Mouse (Mus musculus): ENCODE results near the gene Mdm1. TPM values are rescaled to one million over a fixed set of nuclear protein-coding genes. Genes with fewer than 3 reads are reported as not detected.
"Not testable (repeated sequence)": the region's sequence is repeated elsewhere in the genome, so short reads cannot be mapped to it uniquely, and the experiment has no call there.

Gene Mdm1
- total and polyA plus RNA-seq, 2 experiments, result 0.35 to 1.1 TPM

DNA sequence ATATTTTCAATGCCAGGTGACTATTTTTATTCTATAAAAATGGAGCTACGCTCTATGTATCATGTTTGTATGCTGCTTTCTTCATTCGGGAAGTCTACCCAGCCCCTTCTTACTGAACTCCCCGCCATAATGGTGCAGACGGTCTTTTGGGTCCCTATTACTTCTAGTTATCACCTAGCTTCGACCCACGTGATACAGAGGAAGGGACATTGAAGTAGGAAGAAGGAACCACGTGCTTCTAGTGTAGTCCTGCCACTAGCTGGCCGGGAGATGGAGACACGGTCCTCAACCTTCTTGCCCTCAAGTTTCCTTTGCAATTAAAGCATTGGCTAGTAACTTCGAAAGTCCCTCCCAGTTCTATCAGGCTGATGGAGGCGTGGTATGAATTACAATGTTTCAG is 37.7 kb downstream of the Mdm1 start:
- Histone ChIP-seq H3K36me3 (ENCODE audit: control insufficient read depth, insufficient read depth, low read length) (no peaks in the 10 kb centered on the region), H3K27ac (replicated peaks; ENCODE audit: insufficient read depth, low read depth, low read length) (no peak overlapping the region), H3K4me3 (ENCODE audit: insufficient read depth, low read depth, low read length) (no peak overlapping the region), H3K79me2 (ENCODE audit: control insufficient read depth, insufficient read depth, low read length) (no peaks in the 10 kb centered on the region), H3K27me3 (ENCODE audit: control insufficient read depth, insufficient read depth, low read length) (no peaks in the 10 kb centered on the region), H3K9ac (ENCODE audit: low read depth, low read length) (no peak overlapping the region), H3K4me1 (ENCODE audit: control insufficient read depth, insufficient read depth, low read length) (no peaks in the 10 kb centered on the region)
- WGBS, result 84% methylated on average over 11 of the region's 11 CpGs
- TF ChIP-seq CTCF (IDR thresholded peaks at IDR 0.05; ENCODE audit: low read depth, low read length), result no peak
- TF ChIP-seq POLR2A (IDR thresholded peaks at IDR 0.05; ENCODE audit: extremely low read depth, insufficient read depth, low read length), result no peak
- DNase-seq (ENCODE audit: extremely low read depth, low read depth, low spot score), result no peak

DNA sequence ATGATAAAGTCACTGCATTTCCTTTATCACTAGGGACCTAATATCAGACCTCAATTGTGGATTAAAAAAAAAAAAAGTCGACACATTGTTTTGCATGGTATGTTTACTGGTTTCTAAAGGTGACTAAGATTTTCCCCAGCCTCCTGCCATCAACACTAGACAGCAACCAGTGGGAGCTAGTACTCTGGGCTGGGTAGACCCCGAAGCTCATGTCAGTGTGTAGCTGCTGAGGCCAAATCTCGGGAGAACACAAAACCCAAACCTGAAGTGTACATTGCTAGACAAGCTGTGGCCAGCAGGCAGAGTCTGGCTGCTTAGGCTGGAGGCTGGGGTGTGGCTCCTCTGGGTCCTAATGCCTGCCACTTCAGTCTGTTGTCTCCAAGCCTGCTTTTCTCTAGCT is 53.5 kb downstream of the Mdm1 start:
- WGBS, result 26% methylated on average over 3 of the region's 3 CpGs

DNA sequence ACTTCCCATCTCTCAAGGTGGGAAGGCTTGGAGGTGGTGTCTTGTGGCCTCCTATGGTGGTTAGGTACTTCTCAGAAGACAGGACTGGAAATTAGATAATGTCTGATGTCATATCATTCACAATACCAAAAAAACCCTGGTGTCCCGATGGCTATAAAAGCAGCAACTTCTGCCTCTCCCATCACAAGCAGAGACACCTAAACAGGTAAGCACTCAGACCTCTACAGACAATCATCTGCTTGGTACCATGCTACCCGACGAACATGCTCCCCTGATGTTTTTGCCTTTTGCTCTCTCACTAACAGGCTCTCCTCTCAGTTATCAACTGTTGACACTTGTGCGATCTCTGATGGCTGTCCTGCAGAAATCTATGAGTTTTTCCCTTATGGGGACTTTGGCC is 63.0 kb downstream of the Mdm1 start, which contains the start of gene Il22:
Gene Il22, plus strand, starts transcription at position 301 of the 400 bp plus-strand sequence.
- Histone ChIP-seq H3K27me3 (ENCODE audit: control insufficient read depth, insufficient read depth, low read length) (no peaks in the 10 kb centered on the region), H3K4me1 (ENCODE audit: control insufficient read depth, insufficient read depth, low read length) (no peaks in the 10 kb centered on the region), H3K36me3 (ENCODE audit: control insufficient read depth, insufficient read depth, low read length) (no peaks in the 10 kb centered on the region), H3K4me3 (ENCODE audit: insufficient read depth, low read depth, low read length) (no peak within 1 kb of the TSS), H3K79me2 (ENCODE audit: control insufficient read depth, insufficient read depth, low read length) (no peaks in the 10 kb centered on the region), H3K27ac (replicated peaks; ENCODE audit: insufficient read depth, low read depth, low read length) (no peak within 1 kb of the TSS), H3K9ac (ENCODE audit: low read depth, low read length) (no peak within 1 kb of the TSS)
- WGBS, result 90% methylated on average over 4 of the region's 4 CpGs
- TF ChIP-seq POLR2A (IDR thresholded peaks at IDR 0.05; ENCODE audit: extremely low read depth, insufficient read depth, low read length), result no peak
- TF ChIP-seq CTCF (IDR thresholded peaks at IDR 0.05; ENCODE audit: low read depth, low read length), result no peak
- DNase-seq (ENCODE audit: extremely low read depth, low read depth, low spot score), result no peak

More for the DNA sequence above, 53.5 kb downstream of the Mdm1 start:
- not testable (repeated sequence) for H3K36me3 ChIP-seq (ENCODE audit: control insufficient read depth, insufficient read depth, low read length); H3K27ac ChIP-seq (replicated peaks; ENCODE audit: insufficient read depth, low read depth, low read length); DNase-seq (ENCODE audit: extremely low read depth, low read depth, low spot score); H3K27me3 ChIP-seq (ENCODE audit: control insufficient read depth, insufficient read depth, low read length); H3K4me3 ChIP-seq (ENCODE audit: insufficient read depth, low read depth, low read length); H3K4me1 ChIP-seq (ENCODE audit: control insufficient read depth, insufficient read depth, low read length); H3K9ac ChIP-seq (ENCODE audit: low read depth, low read length); H3K79me2 ChIP-seq (ENCODE audit: control insufficient read depth, insufficient read depth, low read length)

- H3K36me3 ChIP-seq (ENCODE audit: control insufficient read depth, insufficient read depth, low read length); H3K4me3 ChIP-seq (ENCODE audit: insufficient read depth, low read depth, low read length); H3K27ac ChIP-seq (replicated peaks; ENCODE audit: insufficient read depth, low read depth, low read length); H3K79me2 ChIP-seq (ENCODE audit: control insufficient read depth, insufficient read depth, low read length); H3K4me1 ChIP-seq (ENCODE audit: control insufficient read depth, insufficient read depth, low read length); DNase-seq (ENCODE audit: extremely low read depth, low read depth, low spot score); H3K9ac ChIP-seq (ENCODE audit: low read depth, low read length); H3K27me3 ChIP-seq (ENCODE audit: control insufficient read depth, insufficient read depth, low read length): not testable (repeated sequence)
- WGBS, result 88% methylated on average over 2 of the region's 4 CpGs
Measured at GRCm38 (mm10) chr10:118215719-118216393, 74.2 kb downstream of the Mdm1 start.

Other genes with a start within 250 kb of the Mdm1 start
- gene Il22, start 63.1 kb downstream of the Mdm1 start, total RNA-seq (2014; rRNA removed), result not detected in 2 replicates
- not detected in 2 replicates for gene Il22, start 63.1 kb downstream of the Mdm1 start, polyA plus RNA-seq (2012; rRNA removed)
- not detected in 2 replicates for gene Gm32717, start 99.0 kb downstream of the Mdm1 start, total RNA-seq (2014; rRNA removed)
- gene Gm32717, start 99.0 kb downstream of the Mdm1 start, polyA plus RNA-seq (2012; rRNA removed), result not detected in 2 replicates
- not detected in 2 replicates for gene Gm32802, start 116.9 kb downstream of the Mdm1 start, total RNA-seq (2014; rRNA removed)
- gene Gm32802, start 116.9 kb downstream of the Mdm1 start, polyA plus RNA-seq (2012; rRNA removed), result not detected in 2 replicates
- not detected in 2 replicates for gene Iltifb, start 153.2 kb downstream of the Mdm1 start, total RNA-seq (2014; rRNA removed)
- not detected in 2 replicates for gene Iltifb, start 153.2 kb downstream of the Mdm1 start, polyA plus RNA-seq (2012; rRNA removed)
- gene Gm9040, start 185.2 kb downstream of the Mdm1 start, total RNA-seq (2014; rRNA removed), result not detected in 2 replicates
- gene Gm9040, start 185.2 kb downstream of the Mdm1 start, polyA plus RNA-seq (2012; rRNA removed), result not detected in 2 replicates
- not detected in 2 replicates for gene Gm9044, start 190.6 kb downstream of the Mdm1 start, total RNA-seq (2014; rRNA removed)
- gene Gm9044, start 190.6 kb downstream of the Mdm1 start, polyA plus RNA-seq (2012; rRNA removed), result not detected in 2 replicates
- gene Gm9045, start 196.0 kb downstream of the Mdm1 start, total RNA-seq (2014; rRNA removed), result not detected in 2 replicates
- gene Gm9045, start 196.0 kb downstream of the Mdm1 start, polyA plus RNA-seq (2012; rRNA removed), result not detected in 2 replicates
- gene Gm9046, start 201.4 kb downstream of the Mdm1 start, total RNA-seq (2014; rRNA removed), result not detected in 2 replicates
- not detected in 2 replicates for gene Gm9046, start 201.4 kb downstream of the Mdm1 start, polyA plus RNA-seq (2012; rRNA removed)
- gene Gm9048, start 206.9 kb downstream of the Mdm1 start, total RNA-seq (2014; rRNA removed), result not detected in 2 replicates
- not detected in 2 replicates for gene Gm9048, start 206.9 kb downstream of the Mdm1 start, polyA plus RNA-seq (2012; rRNA removed)
- gene Gm9049, start 212.3 kb downstream of the Mdm1 start, total RNA-seq (2014; rRNA removed), result not detected in 2 replicates
- not detected in 2 replicates for gene Gm9049, start 212.3 kb downstream of the Mdm1 start, polyA plus RNA-seq (2012; rRNA removed)